Mouse (Mus musculus): ENCODE data around the gene Daxx.
"Not testable (repeated sequence)": the region's sequence is repeated elsewhere in the genome, so short reads cannot be mapped to it uniquely, and the experiment has no call there.

Daxx gene

DNA sequence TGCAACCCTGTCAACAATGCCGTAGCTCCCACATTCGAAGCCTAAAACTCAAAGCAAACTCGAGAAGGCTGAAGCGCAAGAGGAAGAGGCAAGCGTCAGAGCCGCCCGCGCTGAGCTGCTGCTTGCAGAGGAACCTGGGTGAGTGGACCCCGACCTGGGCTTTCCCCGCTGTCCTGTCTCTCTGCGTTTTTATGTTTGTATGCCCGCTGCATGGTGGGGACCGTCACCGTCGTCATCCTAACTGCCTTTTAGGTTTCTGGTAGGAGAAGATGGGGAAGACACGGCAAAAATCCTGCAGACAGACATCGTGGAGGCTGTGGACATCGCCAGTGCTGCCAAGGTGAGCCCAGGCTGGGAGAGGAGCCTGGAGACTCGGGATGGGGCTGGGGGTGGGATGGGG is 32.2 kb downstream of the Daxx start:
- no peak for DNase-seq (ENCODE audit: low read depth, low spot score)

DNA sequence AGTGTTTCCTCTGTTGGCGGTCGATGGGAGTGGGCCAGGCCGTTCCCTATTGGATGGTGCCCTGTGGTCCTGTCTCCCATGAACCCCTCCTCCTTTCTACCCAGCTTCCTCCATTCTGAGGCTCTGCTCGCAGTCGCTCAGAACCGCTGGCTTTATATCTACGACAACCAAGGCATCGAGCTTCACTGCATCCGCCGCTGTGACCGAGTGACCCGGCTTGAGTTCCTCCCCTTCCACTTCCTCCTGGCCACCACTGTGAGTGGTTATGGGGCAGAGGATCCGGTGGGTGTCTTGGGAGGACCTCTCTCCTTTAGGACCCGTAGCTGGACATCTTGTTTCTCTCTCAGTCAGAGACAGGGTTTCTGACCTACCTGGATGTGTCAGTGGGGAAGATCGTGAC is 34.2 kb downstream of the Daxx start:
- no peak for DNase-seq (ENCODE audit: low read depth, low spot score)

DNA sequence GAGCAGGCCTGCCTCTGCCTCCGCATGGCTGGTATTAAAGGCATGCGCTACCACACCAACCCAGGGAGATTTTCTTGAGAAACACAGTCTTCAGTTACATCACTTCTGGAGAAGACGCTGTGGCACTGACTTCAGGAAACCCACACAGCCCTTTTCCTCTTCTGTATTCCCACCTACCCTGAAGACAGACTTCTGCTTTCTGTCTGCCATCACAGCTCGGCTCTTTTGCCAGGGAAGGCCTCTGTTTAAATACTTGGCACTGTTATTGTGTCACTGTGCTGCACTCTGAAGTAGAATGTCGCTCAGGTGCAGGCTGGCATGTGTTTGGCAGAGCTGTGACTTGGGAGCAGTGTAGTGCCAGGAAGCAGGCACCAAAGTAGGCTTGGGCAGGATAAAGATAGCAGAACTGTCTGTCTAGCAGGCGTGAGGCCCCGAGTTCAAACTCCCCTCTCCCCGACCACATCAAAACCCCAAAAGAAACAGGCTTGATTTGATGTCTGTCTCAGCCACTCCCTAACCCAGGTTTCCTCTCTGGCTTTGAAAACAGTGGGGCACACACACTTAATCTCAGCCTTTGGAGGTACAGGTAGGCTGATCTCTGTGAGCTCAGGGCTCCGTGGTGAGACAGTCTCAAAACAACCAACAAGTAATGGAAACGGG is 38.3 kb downstream of the Daxx start:
- peak; percentile 75 for DNase-seq (ENCODE audit: low read depth, low spot score)

DNA sequence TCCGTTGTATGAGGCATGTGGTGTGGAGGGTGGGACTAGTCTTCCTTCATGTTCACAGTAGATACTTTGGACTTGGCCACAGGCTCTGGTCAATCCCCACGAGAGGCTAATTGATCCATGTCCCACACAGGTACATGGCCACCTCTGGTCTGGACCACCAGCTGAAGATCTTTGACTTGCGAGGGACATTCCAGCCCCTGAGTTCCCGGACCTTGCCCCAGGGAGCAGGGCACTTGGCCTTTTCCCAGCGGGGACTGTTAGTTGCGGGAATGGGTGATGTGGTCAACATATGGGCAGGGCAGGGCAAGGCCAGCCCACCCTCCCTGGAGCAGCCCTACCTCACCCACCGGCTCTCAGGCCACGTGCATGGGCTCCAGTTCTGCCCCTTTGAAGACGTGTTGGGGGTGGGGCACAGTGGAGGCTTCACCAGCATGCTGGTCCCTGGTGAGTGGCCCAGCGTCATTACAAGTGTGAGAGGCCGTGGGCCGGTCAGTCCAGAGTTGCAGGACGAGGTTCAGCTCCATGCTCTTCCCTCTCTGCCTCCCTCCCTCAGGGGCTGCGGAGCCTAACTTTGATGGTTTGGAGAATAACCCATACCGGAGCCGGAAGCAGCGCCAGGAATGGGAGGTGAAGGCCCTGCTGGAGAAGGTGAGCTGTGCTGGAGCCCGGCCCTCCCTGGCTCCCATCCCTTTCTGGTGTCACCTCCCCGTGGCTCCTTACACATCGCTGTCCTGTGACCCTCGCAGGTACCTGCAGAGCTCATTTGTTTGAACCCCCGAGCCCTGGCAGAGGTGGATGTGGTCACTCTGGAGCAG is 39.1 kb downstream of the Daxx start:
- no peak for DNase-seq (ENCODE audit: low read depth, low spot score)

DNA sequence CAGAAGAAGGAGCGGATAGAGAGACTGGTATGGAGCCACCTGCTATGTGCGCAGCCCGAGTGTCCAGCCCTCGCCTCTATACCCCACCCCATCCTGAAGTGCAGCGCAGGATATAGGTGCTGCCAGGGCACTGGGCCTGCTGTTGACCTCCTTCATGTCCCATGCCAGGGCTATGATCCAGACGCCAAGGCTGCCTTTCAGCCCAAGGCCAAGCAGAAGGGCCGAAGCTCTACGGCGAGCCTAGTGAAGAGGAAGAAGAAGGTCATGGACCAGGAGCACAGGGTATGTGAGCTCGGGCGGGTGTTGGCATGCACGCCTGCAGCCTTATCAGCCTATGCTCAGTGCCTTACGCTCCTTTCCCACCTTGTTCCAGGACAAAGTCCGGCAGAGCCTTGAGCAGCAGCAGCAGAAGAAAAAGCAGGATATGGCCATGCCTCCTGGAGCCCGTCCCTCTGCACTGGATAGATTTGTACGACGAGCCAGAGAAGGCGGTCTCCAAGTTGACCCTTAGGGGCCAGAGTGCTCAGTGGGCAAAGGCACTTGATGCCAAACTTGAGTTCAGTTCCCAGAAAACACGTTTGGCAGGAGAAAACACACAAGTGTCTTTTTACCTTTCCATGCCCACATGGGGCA is 39.8 kb downstream of the Daxx start:
- no peak for DNase-seq (ENCODE audit: low read depth, low spot score)

DNA sequence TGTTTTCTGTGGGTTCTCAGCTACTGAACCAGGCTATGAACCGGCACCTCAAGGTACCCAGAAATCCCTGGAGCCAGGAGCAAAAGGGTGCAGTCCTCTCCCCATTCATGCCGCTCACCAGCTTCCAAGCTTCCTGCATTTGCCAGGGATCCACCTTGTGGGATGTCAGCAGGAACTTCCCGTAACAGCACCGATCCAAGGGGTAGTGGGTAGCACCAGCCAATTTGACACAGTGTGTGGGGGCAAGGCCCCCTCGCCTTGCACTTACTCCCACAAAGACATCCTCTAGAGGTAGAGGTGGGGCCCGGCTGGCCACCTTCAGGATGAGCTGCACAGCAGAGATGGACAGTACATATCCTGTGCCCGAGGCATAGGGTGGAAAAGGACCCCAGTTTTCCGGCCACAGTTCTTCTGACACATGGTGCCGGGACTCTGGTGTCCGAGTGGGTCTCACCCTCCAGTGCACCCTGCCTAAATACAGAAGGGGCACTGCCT is 41.0 kb downstream of the Daxx start:
- no peak for DNase-seq (ENCODE audit: low read depth, low spot score)

DNA sequence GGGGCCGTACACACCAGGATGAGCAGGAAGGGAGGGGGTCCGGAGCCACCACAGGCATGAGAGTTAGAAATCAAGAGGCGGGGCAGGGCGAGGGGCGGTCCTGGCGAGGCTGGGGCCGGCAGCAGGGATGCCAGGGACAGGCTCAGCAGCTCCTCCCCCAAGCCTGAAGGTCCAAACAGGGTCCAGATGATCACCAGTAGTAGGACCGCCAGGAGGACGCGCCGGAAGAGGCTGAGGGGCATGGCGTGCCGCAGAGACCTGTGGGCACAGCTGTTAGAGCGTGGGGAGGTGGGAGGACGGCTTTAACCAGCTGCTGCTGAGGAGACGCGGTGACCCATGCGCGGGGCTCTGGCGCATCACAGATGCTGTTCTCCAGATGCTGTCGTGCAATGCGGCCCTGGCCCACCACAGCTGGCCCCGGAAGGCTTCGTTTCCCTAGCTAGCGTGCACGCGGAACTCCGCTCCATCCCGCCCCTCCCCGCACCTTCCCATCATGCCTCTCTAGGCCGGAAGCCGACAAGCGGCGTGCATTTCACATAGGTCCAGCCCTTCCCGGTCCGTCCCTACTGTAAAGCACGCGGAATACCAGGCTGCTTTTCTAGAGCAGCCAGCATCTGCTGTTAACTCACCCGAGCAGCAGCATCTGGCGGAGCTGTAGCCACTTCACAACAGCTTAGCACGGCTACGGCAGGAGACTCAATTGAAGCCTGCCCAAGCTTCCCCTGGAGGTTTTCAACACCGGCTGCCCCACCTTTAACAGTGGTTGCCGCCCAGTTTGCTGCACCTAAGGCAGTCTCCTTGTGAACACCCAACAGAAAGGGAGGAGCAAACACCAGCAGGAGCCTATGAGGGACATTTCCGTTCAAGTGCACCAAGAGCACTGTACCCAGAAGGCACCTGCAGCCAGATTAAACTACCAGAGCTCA is 42.1 kb downstream of the Daxx start, which contains the start of gene B3galt4:
Gene B3galt4, minus strand, starts transcription at position 468 of the 926 bp plus-strand sequence.
- DNase-seq (ENCODE audit: low read depth, low spot score) = peak; percentile 87

DNA sequence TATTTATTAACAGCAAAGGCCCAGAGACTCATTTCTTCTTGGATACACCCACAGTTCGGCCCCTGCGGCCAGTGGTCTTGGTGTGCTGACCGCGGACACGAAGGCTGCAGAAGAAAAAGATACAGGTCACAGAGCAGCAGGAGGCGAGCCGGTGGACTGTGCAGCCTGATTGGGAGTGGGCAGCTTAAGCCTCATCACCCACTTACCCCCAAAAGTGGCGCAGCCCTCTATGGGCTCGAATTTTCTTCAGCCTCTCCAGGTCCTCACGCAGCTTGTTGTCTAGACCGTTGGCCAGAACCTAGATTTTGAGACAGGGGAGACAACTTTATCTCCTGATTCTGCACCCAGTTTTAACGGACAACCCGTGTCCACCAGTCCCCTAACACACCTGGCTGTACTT is 42.8 kb downstream of the Daxx start:
- DNase-seq (ENCODE audit: low read depth, low spot score) = not testable (repeated sequence)

DNA sequence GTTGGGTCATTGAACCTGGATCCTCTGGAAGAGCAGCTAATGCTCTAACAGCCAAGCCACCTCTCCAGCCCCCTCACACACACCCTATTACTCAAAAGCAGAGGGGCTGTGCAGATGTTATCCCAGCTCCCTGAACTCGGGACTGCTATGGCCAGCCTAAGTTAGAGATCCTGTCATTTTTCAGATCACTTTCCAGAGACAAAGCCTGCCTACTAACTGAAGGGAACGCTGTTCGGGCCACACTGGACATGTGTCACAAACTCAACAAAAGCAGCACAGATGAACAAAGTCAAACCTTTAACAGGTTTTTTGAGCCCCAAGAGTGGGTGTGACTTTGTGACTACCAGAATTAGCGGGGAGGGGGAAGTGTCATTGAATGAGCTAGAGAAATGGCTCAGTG is 43.7 kb downstream of the Daxx start:
- DNase-seq (ENCODE audit: low read depth, low spot score) = no peak

DNA sequence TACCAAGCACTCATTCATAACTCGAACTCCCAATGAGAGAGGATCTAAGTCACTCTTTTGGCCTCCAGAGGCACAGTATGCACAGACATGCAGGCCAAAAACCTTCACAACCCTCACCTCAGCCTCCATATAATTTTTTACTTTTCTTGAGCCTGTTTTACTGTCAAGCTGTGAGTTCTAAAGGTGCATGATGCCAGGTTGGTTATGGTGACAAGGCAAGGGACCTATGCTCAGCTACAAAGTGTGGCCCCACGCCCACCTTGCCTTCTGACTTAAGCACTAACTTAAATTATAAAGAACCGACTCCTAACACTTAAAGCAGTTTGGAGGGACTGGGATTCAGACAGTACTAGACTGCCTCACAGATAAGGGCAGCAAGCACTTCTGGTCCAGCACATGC is 44.1 kb downstream of the Daxx start:
- DNase-seq (ENCODE audit: low read depth, low spot score) = no peak

DNA sequence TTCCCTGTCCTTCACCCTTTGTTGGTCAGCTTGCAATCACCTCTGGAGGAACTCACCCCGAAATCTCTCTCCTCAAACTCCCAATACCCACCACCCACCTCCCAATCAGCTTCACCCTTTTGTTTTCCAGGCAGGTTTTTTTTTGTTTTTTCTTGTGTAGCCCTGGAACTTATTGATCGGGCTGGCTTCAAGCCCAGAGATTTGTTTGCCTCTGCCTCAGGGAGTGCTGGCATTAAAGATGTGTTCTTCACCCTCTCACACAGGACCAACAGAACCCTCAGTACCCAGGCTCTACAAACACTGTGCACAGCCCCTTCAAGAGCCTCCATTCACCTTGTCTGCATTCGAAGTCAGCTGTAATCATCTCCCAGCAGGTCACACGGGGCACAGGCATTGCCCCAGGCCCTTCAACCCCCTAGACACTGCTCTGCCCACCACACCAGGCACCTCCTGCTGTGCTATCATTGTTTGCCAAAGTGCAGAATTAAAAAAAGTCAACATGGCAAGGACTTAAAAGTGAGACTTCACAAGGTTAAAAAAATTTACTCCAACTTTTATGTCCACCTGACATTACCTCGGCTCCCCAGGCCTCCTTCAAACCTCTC is 44.8 kb downstream of the Daxx start:
- no peak for DNase-seq (ENCODE audit: low read depth, low spot score)

DNA sequence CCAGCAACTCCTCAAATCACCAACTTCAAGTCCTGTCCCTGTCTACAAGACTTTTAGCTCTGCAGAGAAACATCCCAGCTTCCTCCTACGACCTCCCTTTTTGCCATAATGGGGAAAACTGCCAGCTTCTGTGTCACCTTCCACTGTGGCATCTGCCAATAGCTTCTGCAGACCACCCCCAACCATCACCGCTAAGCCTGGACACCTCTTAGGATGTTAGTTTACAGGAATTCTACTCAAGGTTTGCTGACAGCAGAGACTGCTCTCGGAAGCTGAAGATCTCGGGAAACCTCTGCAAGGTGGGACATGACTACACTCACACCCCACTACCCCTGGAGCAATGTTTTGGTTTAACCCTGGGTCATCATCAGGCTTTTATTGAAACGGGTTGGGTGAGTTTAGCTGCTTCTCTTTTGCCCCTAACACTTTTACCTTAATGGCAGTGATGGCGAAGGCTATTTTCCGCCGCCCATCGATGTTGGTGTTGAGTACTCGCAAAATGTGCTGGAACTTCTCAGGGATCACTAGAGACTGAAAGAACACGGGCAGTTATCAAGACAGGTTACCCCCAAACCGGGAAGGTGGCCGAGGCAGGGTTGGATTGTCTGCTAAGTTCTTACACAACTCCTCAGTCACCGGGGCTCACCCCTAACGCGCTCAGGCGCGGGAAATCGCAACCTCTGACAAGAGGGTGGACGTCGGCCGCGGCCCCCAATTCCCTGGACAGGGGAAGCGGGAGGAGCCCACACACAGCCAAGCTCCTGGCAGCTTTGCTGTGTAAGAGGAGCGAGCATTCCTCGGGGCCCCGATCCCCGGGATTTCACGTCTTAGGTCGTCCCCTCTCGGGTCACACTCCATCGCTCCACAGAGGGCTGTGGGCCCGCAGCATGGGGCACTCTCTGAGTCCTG is 45.7 kb downstream of the Daxx start:
- no peak for DNase-seq (ENCODE audit: low read depth, low spot score)

DNA sequence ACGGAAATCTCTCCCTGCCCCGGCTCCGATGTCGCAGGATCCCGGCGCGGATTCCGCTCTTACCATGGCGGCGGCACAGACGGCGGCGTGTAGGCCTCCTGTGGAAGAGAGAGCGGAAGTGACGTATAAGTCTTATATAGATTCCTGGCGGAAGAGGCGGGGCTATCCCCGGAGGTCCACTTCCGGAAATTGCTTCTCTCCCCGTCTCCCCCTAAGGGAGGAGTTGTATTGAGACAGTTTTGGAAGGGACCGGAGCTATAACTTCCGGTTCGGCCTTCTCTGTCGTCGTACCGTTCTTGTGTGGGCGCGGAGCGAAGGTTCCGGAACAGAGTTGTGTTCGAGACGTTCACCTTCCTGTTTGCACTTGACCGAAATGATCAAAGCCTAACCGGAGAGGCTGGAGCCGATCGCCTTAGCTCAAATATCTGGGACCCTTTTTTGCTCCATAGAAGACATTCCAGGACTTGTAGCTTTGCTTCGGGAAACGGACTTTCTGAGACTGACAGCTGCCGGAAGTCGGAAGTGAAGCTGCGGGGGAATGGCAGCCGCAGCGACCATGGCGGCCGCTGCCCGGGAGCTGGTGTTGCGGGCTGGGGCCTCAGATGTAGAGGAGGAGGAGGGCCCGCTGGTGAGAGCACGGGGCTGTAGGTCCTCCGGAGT is 46.5 kb downstream of the Daxx start, which contains the start of the genes Vps52 and Rps18:
Gene Vps52, plus strand, starts transcription at position 258 of the 660 bp plus-strand sequence.
Gene Rps18, minus strand, starts transcription at position 447 of the 660 bp plus-strand sequence.
- DNase-seq (ENCODE audit: low read depth, low spot score) = peak; percentile 97

DNA sequence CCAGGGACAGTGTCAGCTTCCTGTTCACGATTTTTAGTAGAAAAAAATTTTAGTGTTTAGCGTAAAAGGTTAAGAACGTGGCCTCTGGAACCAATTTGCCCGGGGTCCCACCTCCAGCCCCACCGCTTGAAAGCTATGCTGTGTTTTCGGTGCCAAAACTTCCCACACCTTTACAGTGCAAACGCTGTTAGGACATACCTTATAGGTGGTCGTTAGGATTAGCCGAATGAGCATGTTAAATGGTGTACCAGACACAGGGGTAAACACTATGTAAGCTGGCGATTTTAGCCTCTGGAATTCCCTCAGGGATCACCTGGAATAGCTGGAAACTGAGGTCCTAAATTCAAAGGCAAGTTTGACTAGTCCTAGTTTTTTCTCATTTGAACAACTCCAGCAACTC is 47.1 kb downstream of the Daxx start:
- DNase-seq (ENCODE audit: low read depth, low spot score) = no peak

DNA sequence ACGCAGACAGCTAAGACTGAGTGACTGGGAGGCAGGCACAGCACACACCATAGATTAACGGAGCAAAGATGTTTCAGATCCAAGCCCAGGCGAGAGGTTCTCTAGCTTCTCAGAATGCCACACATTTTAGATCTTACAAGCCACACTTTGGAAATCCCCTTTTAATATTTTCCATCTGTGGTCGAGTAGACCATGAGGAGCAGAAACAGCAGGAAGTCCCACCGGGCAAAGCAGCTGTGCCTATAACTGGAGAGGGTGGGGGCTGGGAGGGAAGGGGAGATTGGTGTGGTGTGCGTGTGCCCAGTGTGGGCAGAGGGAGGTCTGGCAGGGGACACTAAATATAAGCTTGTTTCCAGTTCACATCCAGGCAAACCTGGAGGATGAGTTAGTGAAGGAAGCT is 48.3 kb downstream of the Daxx start:
- DNase-seq (ENCODE audit: low read depth, low spot score) = peak; percentile 25

DNA sequence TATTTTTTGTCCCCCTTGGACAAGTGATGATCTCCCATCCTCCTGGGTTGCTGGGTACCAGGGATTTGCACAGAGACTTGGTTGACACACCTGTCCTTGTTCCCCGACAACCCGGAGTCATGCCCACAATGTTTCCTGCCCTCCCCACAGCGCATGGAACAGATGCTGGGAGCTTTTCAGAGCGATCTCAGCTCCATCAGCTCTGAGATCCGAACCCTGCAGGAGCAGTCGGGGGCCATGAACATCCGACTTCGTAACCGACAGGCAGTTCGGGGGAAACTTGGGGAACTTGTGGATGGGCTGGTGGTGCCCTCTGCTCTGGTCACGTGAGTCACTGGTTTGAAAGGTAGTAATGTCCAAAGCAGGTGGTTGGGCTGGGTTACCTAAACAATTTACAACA is 49.2 kb downstream of the Daxx start:
- no peak for DNase-seq (ENCODE audit: low read depth, low spot score)

DNA sequence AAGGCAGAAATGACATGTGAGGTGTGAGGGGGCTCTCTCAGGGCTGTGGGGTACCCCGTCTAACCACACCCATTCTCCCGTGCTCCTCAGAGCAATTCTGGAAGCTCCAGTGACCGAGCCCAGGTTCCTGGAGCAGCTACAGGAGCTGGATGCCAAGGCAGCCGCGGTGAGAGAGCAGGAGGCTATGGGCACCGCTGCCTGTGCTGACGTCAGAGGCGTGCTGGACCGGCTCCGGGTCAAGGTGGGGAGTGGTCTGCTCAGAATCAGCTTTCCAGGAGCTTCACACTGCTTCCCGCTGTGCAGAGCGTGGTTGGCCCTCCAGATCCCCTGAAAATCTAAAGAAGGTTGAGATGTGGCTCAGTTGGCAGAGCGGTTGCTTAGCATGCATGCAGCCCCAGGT is 49.9 kb downstream of the Daxx start:
- no peak for DNase-seq (ENCODE audit: low read depth, low spot score)

DNA sequence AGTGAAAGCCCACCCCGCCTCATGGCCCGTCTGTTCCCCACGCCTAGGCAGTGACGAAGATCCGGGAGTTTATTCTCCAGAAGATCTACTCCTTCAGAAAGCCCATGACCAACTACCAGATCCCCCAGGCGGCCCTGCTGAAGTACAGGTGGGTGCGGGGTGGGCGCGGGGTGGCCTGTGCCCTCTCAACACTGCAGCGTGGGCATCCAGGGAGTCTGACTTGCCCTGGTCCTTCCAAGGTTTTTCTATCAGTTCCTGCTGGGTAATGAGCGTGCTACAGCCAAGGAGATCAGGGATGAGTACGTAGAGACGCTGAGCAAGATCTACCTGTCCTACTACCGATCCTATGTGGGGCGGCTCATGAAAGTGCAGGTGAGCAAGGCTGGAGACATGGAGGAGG is 50.7 kb downstream of the Daxx start:
- DNase-seq (ENCODE audit: low read depth, low spot score) = no peak

DNA sequence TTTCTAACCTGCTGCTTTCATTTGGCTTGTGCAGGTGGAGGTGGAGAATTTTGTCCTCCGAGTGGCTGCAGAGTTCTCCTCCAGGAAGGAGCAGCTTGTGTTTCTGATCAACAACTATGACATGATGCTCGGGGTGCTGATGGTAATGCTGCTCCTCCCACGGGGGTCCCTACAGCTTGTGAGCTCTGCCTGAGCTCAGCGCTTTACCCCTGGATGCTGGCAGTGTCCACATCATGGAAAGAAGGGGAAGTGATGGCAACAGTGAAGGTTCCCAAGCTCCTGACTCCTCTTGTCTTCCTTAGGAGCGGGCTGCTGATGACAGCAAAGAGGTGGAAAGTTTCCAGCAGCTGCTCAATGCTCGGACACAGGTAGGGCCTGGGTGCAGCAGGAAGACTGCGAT is 53.7 kb downstream of the Daxx start:
- DNase-seq (ENCODE audit: low read depth, low spot score) = no peak
